Mouse (Mus musculus) right cerebral cortex, postnatal 25 days (tissue): ENCODE measurements around the gene Slc44a4.

Experiments used
- DNase-seq: peaks from one replicate; pipeline ENCODE4 v3.0.0; 2022

Gene Slc44a4

GRCm38 (mm10) chr17:34913930-34914665 lies at the start of gene Slc44a4:
TSS of gene Slc44a4 (plus strand) at chr17:34914466.
- DNase-seq: no peak

GRCm38 (mm10) chr17:34865981-34866380 lies 48.3 kb upstream of the Slc44a4 start:
- DNase-seq: no peak

- DNase-seq: no peak
These were observed 39.9 kb upstream of the Slc44a4 start for GRCm38 (mm10) chr17:34874321-34874720.

GRCm38 (mm10) chr17:34879336-34879879 lies 34.9 kb upstream of the Slc44a4 start, which contains the start of gene Zbtb12:
TSS of gene Zbtb12 (plus strand) at chr17:34879483.
- DNase-seq: no peak

GRCm38 (mm10) chr17:34881166-34881565 lies 33.1 kb upstream of the Slc44a4 start:
- DNase-seq: no peak

GRCm38 (mm10) chr17:34881683-34882310 lies 32.5 kb upstream of the Slc44a4 start, which contains the start of gene Gm20547:
TSS of gene Gm20547 (minus strand) at chr17:34882042.
- DNase-seq: no peak

- DNase-seq: no peak
These were observed 30.9 kb upstream of the Slc44a4 start for GRCm38 (mm10) chr17:34883332-34883731.

GRCm38 (mm10) chr17:34884704-34885103 lies 29.6 kb upstream of the Slc44a4 start:
- DNase-seq: no peak

- DNase-seq: no peak
These were observed 28.7 kb upstream of the Slc44a4 start for GRCm38 (mm10) chr17:34885615-34886014.

GRCm38 (mm10) chr17:34887942-34888341 lies 26.3 kb upstream of the Slc44a4 start:
- DNase-seq: no peak

- DNase-seq: no peak
These were observed 24.1 kb upstream of the Slc44a4 start for GRCm38 (mm10) chr17:34890074-34890743.

- no peak for DNase-seq
These were observed 22.9 kb upstream of the Slc44a4 start for GRCm38 (mm10) chr17:34891377-34891776.

- DNase-seq: no peak
These were observed 21.0 kb upstream of the Slc44a4 start for GRCm38 (mm10) chr17:34893072-34893824.

GRCm38 (mm10) chr17:34894074-34894597 lies 20.1 kb upstream of the Slc44a4 start:
- DNase-seq: peak; percentile 93

GRCm38 (mm10) chr17:34894801-34895530 lies 19.3 kb upstream of the Slc44a4 start:
- DNase-seq: peak; percentile 66

- DNase-seq: no peak
These were observed 18.5 kb upstream of the Slc44a4 start for GRCm38 (mm10) chr17:34895724-34896123.

- DNase-seq: no peak
These were observed 17.9 kb upstream of the Slc44a4 start for GRCm38 (mm10) chr17:34896366-34896765.

GRCm38 (mm10) chr17:34897373-34898159 lies 16.7 kb upstream of the Slc44a4 start:
- peak; percentile 49 for DNase-seq

- peak; percentile 91 for DNase-seq
These were observed 16.1 kb upstream of the Slc44a4 start, which contains the start of the genes C2 and Ehmt2 for GRCm38 (mm10) chr17:34898160-34898586. TSS of gene C2 (minus strand) at chr17:34898265. TSS of gene Ehmt2 (plus strand) at chr17:34898469.

- DNase-seq: peak; percentile 18
These were observed 15.6 kb upstream of the Slc44a4 start for GRCm38 (mm10) chr17:34898706-34899052.
